Mouse (Mus musculus) macrophage (primary cell): Measurements from ENCODE around the gene Prtg. TPM values are rescaled to one million over a fixed set of nuclear protein-coding genes. Genes with fewer than 3 reads are reported as not detected.

Experiments
- H3K27ac ChIP-seq: fragments of 350-480 bp; formaldehyde crosslinking; 2 replicates; pipeline ENCODE4 v1.9.0; 2021
- H3K36me3 ChIP-seq: fragments of 350-480 bp; formaldehyde crosslinking; 2 replicates; pipeline ENCODE4 v1.9.0; 2021; ENCODE audit errors: inconsistent target
- H3K4me3 ChIP-seq: fragments of 350-480 bp; formaldehyde crosslinking; 2 replicates; pipeline ENCODE4 v1.9.0; 2021; ENCODE audit errors: inconsistent target
- H3K79me2 ChIP-seq: fragments of 350-480 bp; formaldehyde crosslinking; 2 replicates; pipeline ENCODE4 v1.9.0; 2021; ENCODE audit errors: inconsistent target
- WGBS: methylation state at CpG from one replicate; pipeline ENCODE4 v1.1.7; 2026; ENCODE audit warnings: inconsistent platforms; ENCODE audit not compliant: missing documents; 5-methylcytosine and 5-hydroxymethylcytosine counted together
- polyA plus RNA-seq: library from polyadenylated mRNA; stranded (reverse); fragments of 250-400 nt; gene quantifications from 3 replicates; pipeline ENCODE4 v1.2.4, GENCODE M21; 2018; ENCODE audit warnings: inconsistent platforms

Prtg gene
- polyA plus RNA-seq, 1 experiment from 2014 or later, result not detected

DNA sequence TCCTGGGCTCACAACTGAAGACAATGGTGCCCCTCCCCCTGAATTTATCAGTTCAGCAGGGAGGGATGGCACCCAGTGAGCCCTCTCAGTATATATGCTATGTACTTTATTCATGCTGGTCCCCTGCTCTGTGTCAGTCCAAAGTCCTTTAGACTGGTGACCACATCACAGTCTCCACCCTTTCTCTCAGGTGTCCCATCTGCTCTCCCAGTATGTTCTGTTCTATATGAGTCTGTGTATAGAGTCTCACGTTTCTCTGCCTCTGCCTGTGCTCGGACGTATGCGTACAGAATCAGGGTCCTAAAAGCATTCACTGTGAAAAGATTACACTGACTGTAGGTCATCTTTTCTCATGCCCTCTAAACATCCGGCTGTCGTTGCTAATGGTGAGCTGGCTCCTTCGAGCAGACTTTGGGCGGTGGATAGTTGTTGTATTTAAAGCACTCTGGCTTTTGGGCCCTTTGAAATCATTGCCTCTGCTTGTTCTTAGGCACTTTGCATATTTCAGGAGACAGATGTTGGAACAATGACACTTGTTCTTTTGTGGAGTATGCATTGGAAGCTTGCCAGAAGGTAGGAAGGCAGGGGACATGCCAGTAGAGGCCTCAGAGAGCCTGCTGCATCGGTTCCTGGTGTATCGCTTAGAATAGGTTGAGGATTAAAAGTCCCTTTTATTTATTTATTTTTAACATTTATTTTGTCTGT lies 27.5 kb downstream of the Prtg start:
- 93% methylated on average over 8 of the region's 10 CpGs for WGBS
- no peaks in the 10 kb centered on the region for H3K79me2 ChIP-seq
- no peak overlapping the region for H3K27ac ChIP-seq
- no peaks in the 10 kb centered on the region for H3K36me3 ChIP-seq
- no peak overlapping the region for H3K4me3 ChIP-seq

DNA sequence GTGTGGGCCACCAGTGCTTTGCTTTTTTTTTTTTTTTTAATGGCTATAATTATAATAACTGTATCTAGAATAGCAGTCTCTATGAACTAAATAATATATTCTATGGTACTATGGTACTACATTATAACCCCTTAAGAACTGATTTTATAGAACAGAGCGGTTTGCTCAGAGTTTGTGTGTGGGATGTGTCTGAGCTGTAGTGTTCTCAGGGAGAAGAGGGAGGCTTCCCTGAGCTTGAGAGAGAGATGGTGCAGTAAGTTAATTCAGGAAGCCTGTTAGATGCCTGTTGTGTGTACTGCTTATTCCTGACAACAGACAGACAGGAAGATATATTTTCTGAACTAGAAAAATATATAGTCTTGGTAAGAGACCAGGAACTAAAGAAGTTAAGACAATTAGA lies 28.3 kb downstream of the Prtg start:
- no peaks in the 10 kb centered on the region for H3K79me2 ChIP-seq
- no peaks in the 10 kb centered on the region for H3K36me3 ChIP-seq
- WGBS, result 100% methylated on average over 1 of the region's 1 CpGs
- H3K4me3 ChIP-seq, result no peak overlapping the region
- no peak overlapping the region for H3K27ac ChIP-seq

DNA sequence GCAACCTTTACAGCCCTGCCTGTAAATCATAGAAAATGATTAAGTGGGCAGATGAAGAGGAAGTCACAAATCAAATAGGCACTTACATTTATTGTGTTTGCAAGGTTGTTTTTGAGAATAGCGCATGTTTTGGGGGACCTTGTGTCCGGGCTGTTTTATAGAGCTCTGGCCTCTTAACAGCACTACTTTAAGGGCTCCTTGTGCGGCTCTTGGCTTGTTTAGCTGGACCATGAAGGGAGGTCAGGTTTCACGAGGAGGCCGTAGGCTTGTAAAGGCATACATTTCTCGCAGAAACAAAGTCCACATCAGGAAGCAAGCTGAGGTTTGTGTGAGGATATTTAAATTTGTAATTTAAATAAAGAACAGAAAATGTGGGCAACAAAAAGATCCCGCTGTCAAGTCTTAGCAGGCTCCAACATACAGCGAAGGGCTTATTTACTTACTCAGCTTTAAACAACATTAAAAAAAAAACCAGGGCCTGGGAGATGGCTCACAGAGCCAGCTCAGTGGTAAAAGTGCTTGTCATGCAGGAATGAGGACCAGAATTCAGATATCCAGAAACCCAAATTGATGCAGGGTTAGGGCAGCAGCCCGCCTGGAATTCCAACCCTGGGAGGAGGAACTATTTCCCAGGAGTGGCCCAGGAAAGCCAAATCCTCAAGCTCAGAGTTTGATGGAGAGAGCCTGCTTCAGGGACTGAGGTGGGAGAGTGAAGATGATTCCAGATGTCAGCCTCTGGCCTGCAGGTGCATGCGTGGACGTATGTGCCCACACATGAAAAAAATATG lies 30.2 kb downstream of the Prtg start:
- Histone ChIP-seq H3K36me3 (no peaks in the 10 kb centered on the region), H3K4me3 (no peak overlapping the region), H3K79me2 (no peaks in the 10 kb centered on the region), H3K27ac (no peak overlapping the region)
- 59% methylated on average over 9 of the region's 11 CpGs for WGBS

DNA sequence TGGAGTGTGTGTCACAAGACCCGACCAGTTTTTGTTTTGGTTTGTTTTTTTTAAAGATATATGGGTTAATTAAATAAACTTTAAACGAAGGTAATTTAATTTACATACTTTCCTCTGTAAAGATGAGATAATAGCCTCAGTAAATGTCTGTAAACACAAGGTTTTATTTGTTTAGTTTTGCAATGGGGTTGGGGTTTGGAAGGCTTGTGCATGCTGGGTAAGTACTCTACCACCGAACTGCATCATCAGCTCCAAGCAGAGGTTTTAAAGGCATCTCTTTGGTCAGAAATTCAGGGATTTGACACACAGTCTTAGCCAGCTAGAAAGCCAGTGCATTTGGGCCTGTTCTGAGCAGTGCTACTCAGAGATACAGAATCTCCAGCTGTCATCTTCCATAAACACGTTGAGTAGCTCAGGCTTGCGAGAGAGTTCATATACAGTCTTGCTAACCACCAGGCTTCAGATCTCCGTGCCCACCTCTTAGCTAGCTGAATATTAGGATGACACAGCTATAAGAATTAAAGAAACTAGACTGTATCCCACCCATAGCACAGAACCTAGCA lies 31.0 kb downstream of the Prtg start:
- Histone ChIP-seq H3K79me2 (no peaks in the 10 kb centered on the region), H3K4me3 (no peak overlapping the region), H3K36me3 (no peaks in the 10 kb centered on the region), H3K27ac (peak overlapping the region; percentile 19)
- WGBS, result 91% methylated on average over 6 of the region's 6 CpGs

DNA sequence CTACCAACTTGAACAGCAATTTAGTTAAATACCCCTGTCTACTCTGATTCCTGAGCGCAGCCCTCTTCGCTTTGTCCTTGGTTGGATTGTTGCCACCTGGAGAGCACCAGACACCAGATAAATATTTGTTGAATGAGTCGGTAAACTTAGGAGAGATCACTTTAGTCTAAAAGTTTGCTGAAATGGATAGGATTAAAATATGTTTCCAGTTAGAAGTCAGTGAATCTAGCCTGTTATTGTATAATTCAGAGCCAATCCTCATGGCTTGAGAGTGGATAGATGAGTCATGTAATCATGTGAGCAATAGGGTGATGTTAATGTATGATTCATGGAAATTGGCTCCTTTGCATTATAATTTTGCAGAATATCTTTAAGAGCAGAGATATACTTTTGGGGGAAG lies 31.6 kb downstream of the Prtg start:
- Histone ChIP-seq H3K4me3 (no peak overlapping the region), H3K27ac (peak overlapping the region; percentile 19), H3K79me2 (no peaks in the 10 kb centered on the region), H3K36me3 (no peaks in the 10 kb centered on the region)
- 100% methylated on average over 1 of the region's 3 CpGs for WGBS

DNA sequence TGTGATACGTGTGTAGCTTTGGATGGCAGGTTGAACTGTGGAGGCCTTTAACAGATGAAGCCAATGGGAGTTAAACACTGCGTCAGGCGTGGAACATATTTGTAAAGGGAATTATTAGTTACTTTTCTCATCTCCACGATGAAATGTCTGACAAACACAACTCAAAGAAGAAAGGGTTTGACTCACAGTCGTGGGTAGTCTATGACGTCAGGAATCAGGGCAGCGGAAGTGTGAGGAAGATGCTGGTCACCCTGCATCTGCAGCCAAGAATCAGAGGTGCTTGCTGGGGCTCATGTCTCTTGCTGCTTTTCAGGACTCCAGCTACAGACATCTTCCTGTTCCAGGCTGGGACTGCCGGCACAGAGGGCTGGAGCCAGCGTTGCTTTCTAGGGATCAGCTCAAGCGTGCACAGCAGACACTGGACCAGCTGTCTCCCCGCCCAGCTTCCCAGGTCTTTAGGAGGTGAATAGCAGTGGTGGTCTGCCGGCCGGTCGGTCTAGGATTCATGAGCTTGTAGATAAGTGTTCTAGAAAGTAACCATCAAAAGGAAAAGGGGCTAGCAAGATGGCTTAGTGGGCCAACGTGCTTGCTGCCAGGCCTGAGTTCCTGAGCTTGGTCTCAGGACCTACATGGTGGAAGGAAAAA lies 32.8 kb downstream of the Prtg start:
- Histone ChIP-seq H3K4me3 (no peak overlapping the region), H3K79me2 (no peaks in the 10 kb centered on the region), H3K36me3 (no peaks in the 10 kb centered on the region), H3K27ac (no peak overlapping the region)
- 93% methylated on average over 15 of the region's 15 CpGs for WGBS

DNA sequence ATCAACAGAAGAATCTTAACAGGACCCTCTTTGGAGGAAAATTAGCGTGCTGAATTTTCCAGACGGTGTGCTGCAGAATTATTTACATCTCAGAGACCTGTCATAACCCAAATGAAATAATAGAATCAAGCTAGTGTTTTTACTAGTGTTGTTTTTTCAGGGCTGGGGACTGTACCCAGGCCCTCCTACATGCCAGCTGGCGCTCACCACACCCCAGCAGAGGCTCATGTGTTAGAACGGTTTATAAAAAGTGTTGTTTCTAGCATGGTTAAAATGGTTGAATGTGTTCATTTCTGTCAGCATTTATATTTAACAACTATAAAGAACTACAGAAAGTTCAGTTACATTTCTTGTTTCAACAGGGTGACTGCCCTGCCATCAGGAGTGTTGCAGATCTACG lies 37.8 kb downstream of the Prtg start:
- Histone ChIP-seq H3K36me3 (no peaks in the 10 kb centered on the region), H3K27ac (no peak overlapping the region), H3K79me2 (no peaks in the 10 kb centered on the region), H3K4me3 (no peak overlapping the region)
- 98% methylated on average over 5 of the region's 5 CpGs for WGBS

DNA sequence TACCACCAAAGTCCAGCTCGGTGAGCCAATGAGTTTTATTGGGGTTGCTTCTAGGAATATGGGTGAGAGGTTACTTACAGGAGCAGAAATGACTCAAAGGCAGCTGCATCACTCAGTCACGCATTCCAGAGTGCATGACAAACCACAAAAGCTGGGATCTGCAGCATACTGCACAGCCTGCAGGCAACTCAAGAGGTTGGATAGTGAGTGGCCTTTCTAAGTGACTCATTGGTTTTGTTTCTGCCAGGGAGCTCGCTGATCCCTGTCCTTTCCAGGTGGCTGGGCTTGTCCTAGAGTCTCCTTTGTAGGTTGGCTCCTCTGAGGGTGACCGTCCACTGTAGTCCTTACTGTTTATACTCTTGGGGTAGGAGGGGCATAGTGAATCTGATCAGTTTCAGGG lies 39.5 kb downstream of the Prtg start:
- H3K79me2 ChIP-seq, result no peaks in the 10 kb centered on the region
- 98% methylated on average over 4 of the region's 4 CpGs for WGBS
- H3K27ac ChIP-seq, result no peak overlapping the region
- H3K4me3 ChIP-seq, result no peak overlapping the region
- H3K36me3 ChIP-seq, result no peaks in the 10 kb centered on the region

DNA sequence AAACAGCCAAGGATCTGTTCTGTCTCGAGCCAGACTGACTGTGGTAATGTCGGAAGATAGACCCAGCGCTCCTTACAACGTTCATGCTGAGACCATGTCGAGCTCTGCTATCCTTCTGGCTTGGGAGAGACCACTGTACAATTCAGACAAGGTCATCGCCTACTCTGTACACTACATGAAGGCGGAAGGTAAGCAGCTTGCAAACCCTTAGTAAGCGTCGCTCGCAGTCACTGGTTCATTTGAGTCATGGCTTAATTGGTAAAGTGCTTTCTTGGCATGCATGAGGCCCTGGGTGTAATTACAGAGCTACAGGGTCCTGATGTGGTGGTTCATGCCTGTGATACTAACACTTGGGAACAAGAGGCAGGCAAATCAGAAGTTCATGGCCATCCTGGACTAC lies 44.9 kb downstream of the Prtg start:
- Histone ChIP-seq H3K79me2 (no peaks in the 10 kb centered on the region), H3K27ac (no peak overlapping the region), H3K4me3 (no peak overlapping the region), H3K36me3 (no peaks in the 10 kb centered on the region)
- 97% methylated on average over 10 of the region's 10 CpGs for WGBS

DNA sequence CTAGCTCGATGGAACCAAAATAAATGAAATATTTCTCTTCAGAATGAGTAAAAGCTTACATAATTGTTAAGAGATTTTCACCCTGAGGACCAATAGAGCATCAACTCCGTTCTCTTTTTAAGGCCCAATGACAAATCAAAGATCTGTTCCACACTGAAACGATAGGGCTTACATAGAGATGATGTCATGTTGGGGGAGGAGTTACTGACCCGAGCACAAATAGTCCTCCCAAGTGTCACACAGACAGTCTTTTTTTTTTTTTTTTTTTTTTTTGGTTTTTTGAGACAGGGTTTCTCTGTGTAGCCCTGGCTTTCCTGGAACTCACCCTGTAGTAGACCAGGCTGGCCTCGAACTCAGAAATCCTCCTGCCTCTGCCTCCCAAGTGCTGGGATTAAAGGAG lies 45.3 kb downstream of the Prtg start:
- 100% methylated on average over 4 of the region's 5 CpGs for WGBS
- Histone ChIP-seq H3K79me2 (no peaks in the 10 kb centered on the region), H3K4me3 (no peak overlapping the region), H3K27ac (no peak overlapping the region), H3K36me3 (no peaks in the 10 kb centered on the region)

DNA sequence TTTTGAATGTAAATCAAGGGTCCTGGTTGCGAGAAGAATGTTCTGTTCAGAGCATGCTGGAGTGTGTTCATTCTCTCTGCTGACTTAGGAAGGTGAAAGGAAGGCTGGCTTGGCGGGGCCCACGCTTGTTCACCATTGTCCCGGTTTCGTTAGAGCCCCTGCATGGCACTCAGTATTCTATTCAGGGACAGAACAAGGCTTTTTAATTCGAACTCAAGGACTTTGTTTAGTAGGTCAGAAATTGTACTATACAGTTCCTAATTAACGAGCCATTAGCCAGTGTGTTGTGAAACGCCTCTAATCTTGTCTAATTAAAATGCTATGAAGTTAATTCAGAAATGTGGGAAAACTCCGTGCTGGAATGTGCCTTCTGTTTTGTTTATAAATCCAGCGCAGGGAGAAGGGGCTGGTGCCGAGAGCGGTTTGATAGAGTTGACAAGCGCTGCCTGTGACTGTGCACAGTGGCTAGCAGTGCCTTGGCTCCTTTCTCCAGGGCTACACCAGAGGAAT lies 47.1 kb downstream of the Prtg start:
- no peak overlapping the region for H3K4me3 ChIP-seq
- no peaks in the 10 kb centered on the region for H3K36me3 ChIP-seq
- H3K27ac ChIP-seq, result no peak overlapping the region
- 90% methylated on average over 13 of the region's 13 CpGs for WGBS
- no peaks in the 10 kb centered on the region for H3K79me2 ChIP-seq

DNA sequence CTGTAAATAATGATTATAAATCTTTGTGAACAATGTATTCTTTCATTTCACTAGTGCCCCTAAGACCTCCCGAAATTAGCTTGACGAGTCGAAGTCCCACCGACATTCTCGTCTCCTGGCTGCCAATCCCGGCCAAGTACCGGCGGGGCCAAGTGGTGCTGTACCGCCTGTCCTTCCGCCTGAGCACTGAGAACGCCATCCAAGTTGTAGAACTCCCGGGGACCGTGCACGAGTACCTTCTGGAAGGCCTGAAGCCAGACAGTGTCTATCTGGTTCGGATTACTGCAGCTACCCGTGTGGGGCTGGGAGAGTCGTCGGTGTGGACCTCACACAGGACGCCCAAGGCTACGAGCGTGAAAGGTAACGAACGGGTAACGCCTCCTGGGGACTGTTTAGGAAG lies 50.0 kb downstream of the Prtg start:
- H3K27ac ChIP-seq, result no peak overlapping the region
- H3K4me3 ChIP-seq, result no peak overlapping the region
- H3K36me3 ChIP-seq, result no peaks in the 10 kb centered on the region
- H3K79me2 ChIP-seq, result no peaks in the 10 kb centered on the region
- WGBS, result 94% methylated on average over 24 of the region's 24 CpGs

DNA sequence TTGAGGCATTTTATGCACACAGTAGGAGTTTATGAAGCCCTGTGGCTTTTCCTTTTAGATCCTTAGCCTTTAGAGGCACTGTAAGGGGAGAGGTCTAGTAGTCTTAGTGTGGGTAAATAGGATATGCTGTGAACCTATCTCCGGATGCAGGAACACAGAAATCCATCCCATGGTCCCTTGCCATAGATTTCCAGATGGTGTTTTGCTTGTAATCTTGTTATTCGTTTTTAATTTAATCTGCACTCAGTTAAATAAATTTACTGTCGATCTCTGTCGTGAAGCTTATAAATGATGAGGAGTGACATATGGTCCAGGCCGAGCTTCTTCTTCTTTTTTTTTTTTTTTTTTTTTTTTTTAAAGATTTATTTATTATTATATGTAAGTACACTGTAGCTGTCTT lies 54.1 kb downstream of the Prtg start:
- Histone ChIP-seq H3K79me2 (no peaks in the 10 kb centered on the region), H3K36me3 (no peaks in the 10 kb centered on the region), H3K27ac (no peak overlapping the region), H3K4me3 (no peak overlapping the region)
- WGBS, result 73% methylated on average over 2 of the region's 5 CpGs

DNA sequence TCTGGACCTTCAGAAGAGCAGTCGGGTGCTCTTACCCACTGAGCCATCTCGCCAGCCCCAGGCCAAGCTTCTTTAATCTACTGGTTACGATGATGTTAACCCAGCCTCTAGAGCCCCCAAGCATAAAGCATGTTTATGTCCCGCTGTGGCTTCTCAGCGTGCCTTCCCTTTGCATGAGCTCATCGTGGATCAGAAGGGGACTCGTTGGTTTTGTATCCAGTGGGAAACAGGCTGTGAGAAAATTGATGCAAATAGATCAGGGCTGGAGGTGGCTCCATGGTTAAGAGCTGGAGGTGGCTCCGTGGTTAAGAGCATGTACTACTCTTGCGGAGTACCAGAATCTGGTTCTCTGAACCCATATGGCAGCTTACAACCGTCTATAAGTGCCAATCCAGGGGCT lies 54.6 kb downstream of the Prtg start:
- Histone ChIP-seq H3K36me3 (no peaks in the 10 kb centered on the region), H3K79me2 (no peaks in the 10 kb centered on the region), H3K27ac (no peak overlapping the region), H3K4me3 (no peak overlapping the region)
- 92% methylated on average over 10 of the region's 10 CpGs for WGBS

DNA sequence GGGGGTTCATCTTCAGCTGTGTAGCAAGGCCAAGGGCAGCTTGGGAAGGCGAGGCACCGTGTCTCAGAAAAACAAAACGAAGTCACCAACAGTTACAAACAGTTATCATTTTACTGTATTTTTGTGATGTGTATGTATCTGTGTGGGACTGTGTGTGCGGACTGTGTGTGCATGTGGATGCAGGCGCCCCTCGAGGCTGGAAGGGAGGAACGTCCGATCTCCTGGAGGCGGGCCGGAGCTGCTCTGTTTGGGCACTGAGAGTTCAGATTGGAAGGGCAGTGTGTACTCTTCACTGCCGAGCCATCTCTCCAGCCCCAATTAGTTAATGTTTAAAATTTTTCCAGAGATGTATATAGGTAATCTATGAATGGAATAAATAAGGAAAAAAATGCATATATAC lies 55.5 kb downstream of the Prtg start:
- no peak overlapping the region for H3K4me3 ChIP-seq
- no peaks in the 10 kb centered on the region for H3K36me3 ChIP-seq
- H3K79me2 ChIP-seq, result no peaks in the 10 kb centered on the region
- 92% methylated on average over 11 of the region's 11 CpGs for WGBS
- no peak overlapping the region for H3K27ac ChIP-seq
